Mouse (Mus musculus) B cell, adult 2 months (primary cell): ENCODE data around the gene Pdcd6ip.
"Not testable (repeated sequence)": the region's sequence is repeated elsewhere in the genome, so short reads cannot be mapped to it uniquely, and the experiment has no call there.

Source experiments
- DNase-seq, 2 experiments: peaks; one replicate each; pipeline ENCODE4 v3.0.0; 2022

The Pdcd6ip gene

GRCm38 (mm10) chr9:113701441-113702160 lies 6.5 kb downstream of the Pdcd6ip start:
- DNase-seq, result no peak

- DNase-seq, result no peak
Measured at GRCm38 (mm10) chr9:113687461-113687860, 20.6 kb downstream of the Pdcd6ip start.

GRCm38 (mm10) chr9:113673721-113674120 lies 34.3 kb downstream of the Pdcd6ip start:
- no peak for DNase-seq

GRCm38 (mm10) chr9:113672352-113672751 lies 35.7 kb downstream of the Pdcd6ip start:
- no peak for DNase-seq

- no peak for DNase-seq
Measured at GRCm38 (mm10) chr9:113670857-113671106, 37.3 kb downstream of the Pdcd6ip start.

GRCm38 (mm10) chr9:113670105-113670856 lies 37.8 kb downstream of the Pdcd6ip start:
- DNase-seq, result no peak

GRCm38 (mm10) chr9:113663476-113663875 lies 44.6 kb downstream of the Pdcd6ip start:
- no peak for DNase-seq

- DNase-seq, result no peak
Measured at GRCm38 (mm10) chr9:113657837-113658236, 50.2 kb downstream of the Pdcd6ip start.

GRCm38 (mm10) chr9:113653571-113653970 lies 54.5 kb downstream of the Pdcd6ip start:
- no peak for DNase-seq

GRCm38 (mm10) chr9:113650787-113651186 lies 57.3 kb downstream of the Pdcd6ip start:
- no peak for DNase-seq

- DNase-seq, result not testable (repeated sequence)
Measured at GRCm38 (mm10) chr9:113649211-113649610, 58.8 kb downstream of the Pdcd6ip start.

GRCm38 (mm10) chr9:113645837-113646169 lies 62.3 kb downstream of the Pdcd6ip start:
- no peak for DNase-seq

- DNase-seq, result peak; percentile 65 to 67
Measured at GRCm38 (mm10) chr9:113645153-113645836, 62.8 kb downstream of the Pdcd6ip start.

- no peak for DNase-seq
Measured at GRCm38 (mm10) chr9:113644701-113645100, 63.4 kb downstream of the Pdcd6ip start.

GRCm38 (mm10) chr9:113644076-113644475 lies 64.0 kb downstream of the Pdcd6ip start:
- no peak for DNase-seq

- no peak for DNase-seq
Measured at GRCm38 (mm10) chr9:113643669-113644068, 64.4 kb downstream of the Pdcd6ip start.

- DNase-seq, result no peak
Measured at GRCm38 (mm10) chr9:113634986-113635385, 73.1 kb downstream of the Pdcd6ip start.

GRCm38 (mm10) chr9:113633168-113633744 lies 74.8 kb downstream of the Pdcd6ip start:
- DNase-seq, result no peak

GRCm38 (mm10) chr9:113632350-113633043 lies 75.6 kb downstream of the Pdcd6ip start:
- DNase-seq, result no peak

GRCm38 (mm10) chr9:113629632-113630031 lies 78.4 kb downstream of the Pdcd6ip start:
- no peak for DNase-seq

- DNase-seq, result no peak
Measured at GRCm38 (mm10) chr9:113629191-113629590, 78.9 kb downstream of the Pdcd6ip start.

GRCm38 (mm10) chr9:113628780-113629179 lies 79.3 kb downstream of the Pdcd6ip start:
- no peak for DNase-seq

- DNase-seq, result no peak
Measured at GRCm38 (mm10) chr9:113626730-113627129, 81.3 kb downstream of the Pdcd6ip start.
